Mouse (Mus musculus) adrenal gland, postnatal 4 days (tissue): ENCODE data around the gene Snd1. TPM values are rescaled to one million over a fixed set of nuclear protein-coding genes. Genes with fewer than 3 reads are reported as not detected.

Experiments
- DNase-seq, 2 experiments: peaks; one replicate each; pipeline ENCODE4 v3.0.0; 2021 to 2022; ENCODE audit warnings: low spot score in 2 of 2, mixed read lengths in 2 of 2
- total RNA-seq, 2 experiments: library from RNA; stranded (reverse); gene quantifications; 2 replicates each; pipeline ENCODE4 v1.2.3; 2021

The Snd1 gene
- total RNA-seq, 2 experiments from 2014 or later = 148 to 163 TPM

GRCm38 (mm10) chr6:28630926-28631325, 156.0 kb downstream of the Snd1 start:
- DNase-seq = no peak

GRCm38 (mm10) chr6:28633120-28633519, 158.2 kb downstream of the Snd1 start:
- DNase-seq = no peak

GRCm38 (mm10) chr6:28633656-28634055, 158.7 kb downstream of the Snd1 start:
- no peak for DNase-seq

- DNase-seq = no peak
These were observed 160.2 kb downstream of the Snd1 start for GRCm38 (mm10) chr6:28635092-28635491.

- DNase-seq = no peak
These were observed 160.8 kb downstream of the Snd1 start for GRCm38 (mm10) chr6:28635531-28636348.

GRCm38 (mm10) chr6:28640088-28640487, 165.1 kb downstream of the Snd1 start:
- DNase-seq = no peak

- no peak for DNase-seq
These were observed 168.0 kb downstream of the Snd1 start for GRCm38 (mm10) chr6:28642909-28643308.

- DNase-seq = no peak
These were observed 170.3 kb downstream of the Snd1 start for GRCm38 (mm10) chr6:28645231-28645630.

- no peak for DNase-seq
These were observed 181.6 kb downstream of the Snd1 start for GRCm38 (mm10) chr6:28656511-28656910.

GRCm38 (mm10) chr6:28663004-28663403, 188.1 kb downstream of the Snd1 start:
- no peak for DNase-seq

GRCm38 (mm10) chr6:28663670-28664069, 188.7 kb downstream of the Snd1 start:
- DNase-seq = no peak

- DNase-seq = no peak
These were observed 189.8 kb downstream of the Snd1 start for GRCm38 (mm10) chr6:28664716-28665115.

GRCm38 (mm10) chr6:28667586-28667985, 192.6 kb downstream of the Snd1 start:
- no peak for DNase-seq

- DNase-seq = no peak
These were observed 194.3 kb downstream of the Snd1 start for GRCm38 (mm10) chr6:28669251-28669650.

- no peak for DNase-seq
These were observed 197.4 kb downstream of the Snd1 start for GRCm38 (mm10) chr6:28672388-28672787.

GRCm38 (mm10) chr6:28674686-28675085, 199.7 kb downstream of the Snd1 start:
- no peak for DNase-seq

- no peak for DNase-seq
These were observed 204.0 kb downstream of the Snd1 start for GRCm38 (mm10) chr6:28678896-28679295.

GRCm38 (mm10) chr6:28680537-28680936, 205.6 kb downstream of the Snd1 start:
- no peak for DNase-seq

GRCm38 (mm10) chr6:28681521-28682457, 206.8 kb downstream of the Snd1 start:
- no peak for DNase-seq

GRCm38 (mm10) chr6:28685052-28685451, 210.1 kb downstream of the Snd1 start:
- DNase-seq = no peak

GRCm38 (mm10) chr6:28685745-28686144, 210.8 kb downstream of the Snd1 start:
- no peak for DNase-seq

- DNase-seq = no peak
These were observed 212.8 kb downstream of the Snd1 start for GRCm38 (mm10) chr6:28687776-28688175.
